In the genomic region with DNA sequence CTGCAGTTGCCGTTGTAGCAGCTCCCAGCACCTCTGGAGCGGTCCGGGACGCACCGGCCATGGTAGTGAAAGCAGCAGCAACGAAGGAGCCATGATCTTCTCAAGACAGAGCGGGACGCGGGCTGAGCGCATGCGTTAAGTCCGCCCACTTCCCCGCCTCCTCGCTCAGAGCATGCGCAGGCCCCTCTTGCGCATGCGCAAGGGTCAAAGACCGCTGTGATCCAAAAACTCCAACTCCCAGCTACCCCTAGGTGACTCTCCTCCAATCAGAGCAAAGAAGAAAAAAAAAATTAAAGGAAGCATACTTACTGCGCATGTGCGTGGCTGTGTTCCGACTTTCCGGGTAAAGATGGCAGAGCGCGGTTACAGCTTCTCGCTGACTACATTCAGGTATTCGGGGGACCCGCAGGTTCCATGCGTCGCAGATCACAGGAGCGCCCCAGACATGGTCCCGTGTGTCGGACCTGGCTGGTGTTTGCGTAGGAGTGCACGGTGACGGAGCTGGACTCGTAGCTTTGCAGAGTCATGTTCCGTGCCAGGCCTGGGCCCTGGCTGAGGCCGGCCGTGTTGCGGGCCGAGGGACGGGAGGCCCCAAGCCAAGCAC, we compare ENCODE assay signal across 1 mouse cellular context.
TF ChIP-seq lines count a peak whose summit lies in the region.

A gene (minus strand): TSS at position 240 of the 604 bp plus-strand sequence.
A gene (plus strand): TSS at position 315 of the 604 bp plus-strand sequence.

TF ChIP-seq in myocyte, 11 proteins besides CTCF, POLR2A, EP300 and RAD21 (continued from another document):
- peak; percentile 8 for TF ChIP-seq REST (IDR thresholded peaks at IDR 0.05; ENCODE audit: insufficient read depth, insufficient read length)
